Mouse (Mus musculus) layer of hippocampus, adult 9-11 months (tissue): ENCODE measurements around the gene Wdr41.

Experiments used
- DNase-seq: peaks from one replicate; pipeline ENCODE4 v3.0.0; 2022

Gene Wdr41

GRCm38 (mm10) chr13:94976219-94977186 is at the start of gene Wdr41:
TSS of gene Wdr41 (plus strand) at chr13:94976344.
- peak; percentile 93 for DNase-seq

GRCm38 (mm10) chr13:94928086-94928485 is 48.1 kb upstream of the Wdr41 start:
- DNase-seq: no peak

- DNase-seq: no peak
Observed at GRCm38 (mm10) chr13:94938418-94938817, 37.7 kb upstream of the Wdr41 start.

GRCm38 (mm10) chr13:94940104-94940503 is 36.0 kb upstream of the Wdr41 start:
- no peak for DNase-seq

- peak; percentile 47 for DNase-seq
Observed at GRCm38 (mm10) chr13:94941230-94941629, 34.9 kb upstream of the Wdr41 start.

GRCm38 (mm10) chr13:94955941-94956340 is 20.2 kb upstream of the Wdr41 start:
- DNase-seq: no peak

GRCm38 (mm10) chr13:94957965-94958364 is 18.2 kb upstream of the Wdr41 start:
- no peak for DNase-seq

- no peak for DNase-seq
Observed at GRCm38 (mm10) chr13:94969992-94970553, 6.1 kb upstream of the Wdr41 start.

- no peak for DNase-seq
Observed at GRCm38 (mm10) chr13:94975828-94976218, 321 bp upstream of the Wdr41 start.

- DNase-seq: no peak
Observed at GRCm38 (mm10) chr13:94979081-94979480, 2.9 kb downstream of the Wdr41 start.

- no peak for DNase-seq
Observed at GRCm38 (mm10) chr13:94990516-94990915, 14.4 kb downstream of the Wdr41 start.

GRCm38 (mm10) chr13:95007281-95007680 is 31.1 kb downstream of the Wdr41 start:
- DNase-seq: no peak

GRCm38 (mm10) chr13:95009261-95009660 is 33.1 kb downstream of the Wdr41 start:
- peak; percentile 80 for DNase-seq

GRCm38 (mm10) chr13:95011546-95012257 is 35.6 kb downstream of the Wdr41 start:
- no peak for DNase-seq

- no peak for DNase-seq
Observed at GRCm38 (mm10) chr13:95017278-95017677, 41.1 kb downstream of the Wdr41 start.

GRCm38 (mm10) chr13:95017916-95018315 is 41.8 kb downstream of the Wdr41 start:
- peak; percentile 71 for DNase-seq

- no peak for DNase-seq
Observed at GRCm38 (mm10) chr13:95019345-95019744, 43.2 kb downstream of the Wdr41 start.

GRCm38 (mm10) chr13:95020216-95020615 is 44.1 kb downstream of the Wdr41 start:
- DNase-seq: no peak

- DNase-seq: no peak
Observed at GRCm38 (mm10) chr13:95030828-95031227, 54.7 kb downstream of the Wdr41 start.

- no peak for DNase-seq
Observed at GRCm38 (mm10) chr13:95032127-95032831, 56.1 kb downstream of the Wdr41 start.

GRCm38 (mm10) chr13:95032973-95033372 is 56.8 kb downstream of the Wdr41 start:
- DNase-seq: peak; percentile 42

GRCm38 (mm10) chr13:95034094-95034493 is 58.0 kb downstream of the Wdr41 start:
- DNase-seq: no peak

GRCm38 (mm10) chr13:95034715-95035114 is 58.6 kb downstream of the Wdr41 start:
- DNase-seq: peak; percentile 78
